Mouse (Mus musculus) olfactory bulb, adult 2 months (tissue): ENCODE measurements around the gene BC025920. TPM values are rescaled to one million over a fixed set of nuclear protein-coding genes. Genes with fewer than 3 reads are reported as not detected.
A peak's percentile ranks its signal among the peaks of the same experiment; 100 is the strongest.

Experiments used
- H3K27ac ChIP-seq: fragments of 200-500 bp; 2 replicates; pipeline ENCODE4 v1.5.1; 2012; ENCODE audit warnings: low read depth, low read length; ENCODE audit not compliant: insufficient read depth
- H3K4me1 ChIP-seq: fragments of 200-500 bp; 2 replicates; pipeline ENCODE4 v1.6.1; 2012; ENCODE audit warnings: low read length; ENCODE audit not compliant: control insufficient read depth, insufficient read depth
- H3K4me3 ChIP-seq: fragments of 200-500 bp; 2 replicates; pipeline ENCODE4 v1.5.1; 2012; ENCODE audit warnings: mild to moderate bottlenecking, low read depth, low read length, moderate library complexity; ENCODE audit not compliant: insufficient read depth
- CTCF ChIP-seq: fragments of 200-500 bp; IDR thresholded peaks from 2 replicates; pipeline ENCODE4 v1.5.1; 2012; ENCODE audit warnings: low read depth, mild to moderate bottlenecking, low read length, moderate library complexity; ENCODE audit not compliant: insufficient read depth
- POLR2A ChIP-seq: fragments of 200-500 bp; IDR thresholded peaks from 2 replicates; pipeline ENCODE4 v1.6.1; 2012; ENCODE audit warnings: mild to moderate bottlenecking, low read depth, low read length, moderate library complexity; ENCODE audit not compliant: insufficient read depth
- WGBS: fragments of 180-500 bp; shearing (Covaris S2); methylation state at CpG from one replicate; pipeline ENCODE4 v1.1.7; 2018; 5-methylcytosine and 5-hydroxymethylcytosine counted together
- polyA plus RNA-seq: library from polyadenylated mRNA; stranded (reverse); fragments of >200 nt; gene quantifications from 2 replicates; pipeline ENCODE4 v1.2.4, GENCODE M21; 2012; ENCODE audit warnings: low replicate concordance; ENCODE audit not compliant: missing spikeins, insufficient read depth, insufficient read length

The BC025920 gene
- polyA plus RNA-seq, 1 experiment, result not detected

GRCm38 (mm10) chr10:81572133-81572671 is 33.9 kb upstream of the BC025920 start:
- peak overlapping the region; percentile 20; the same call in 1 of the 2 replicates for H3K4me3 ChIP-seq
- H3K4me1 ChIP-seq, result peaks cover 63% of the 10 kb centered on the region
- 23% methylated on average over 9 of the region's 9 CpGs for WGBS
- no peak for TF ChIP-seq POLR2A
- no peak for TF ChIP-seq CTCF
- no peak overlapping the region for H3K27ac ChIP-seq

- 36% methylated on average over 9 of the region's 9 CpGs for WGBS
- H3K4me1 ChIP-seq, result peaks cover 67% of the 10 kb centered on the region
- TF ChIP-seq CTCF, result no peak
- TF ChIP-seq POLR2A, result no peak
- no peak overlapping the region for H3K4me3 ChIP-seq
- H3K27ac ChIP-seq, result no peak overlapping the region
Observed at GRCm38 (mm10) chr10:81572975-81573374, 33.1 kb upstream of the BC025920 start.

- WGBS, result 29% methylated on average over 10 of the region's 10 CpGs
- Histone ChIP-seq H3K4me3 (peak within 1 kb of the TSS; percentile 59), H3K4me1 (peaks cover 56% of the 10 kb centered on the region), H3K27ac (no peak within 1 kb of the TSS)
- no peak for TF ChIP-seq POLR2A
- TF ChIP-seq CTCF, result no peak
Observed at GRCm38 (mm10) chr10:81574081-81575056, 31.7 kb upstream of the BC025920 start, which contains the start of gene Tle2. Gene Tle2 (plus strand): TSS chr10:81574561.

GRCm38 (mm10) chr10:81575208-81575631 is 30.9 kb upstream of the BC025920 start:
- H3K27ac ChIP-seq, result no peak overlapping the region
- peak overlapping the region; percentile 59 for H3K4me3 ChIP-seq
- under 1% methylated on average over 30 of the region's 30 CpGs for WGBS
- H3K4me1 ChIP-seq, result peaks cover 54% of the 10 kb centered on the region
- TF ChIP-seq POLR2A, result peak; percentile 49; the same call in 1 of the 2 replicates
- TF ChIP-seq CTCF, result no peak

GRCm38 (mm10) chr10:81575695-81576094 is 30.4 kb upstream of the BC025920 start:
- Histone ChIP-seq H3K27ac (no peak overlapping the region), H3K4me3 (peak overlapping the region; percentile 59), H3K4me1 (peaks cover 54% of the 10 kb centered on the region)
- no peak for TF ChIP-seq CTCF
- TF ChIP-seq POLR2A, result no peak
- WGBS, result 1% methylated on average over 6 of the region's 6 CpGs

GRCm38 (mm10) chr10:81579967-81580366 is 26.1 kb upstream of the BC025920 start:
- WGBS, result 77% methylated on average over 4 of the region's 4 CpGs
- no peak overlapping the region for H3K27ac ChIP-seq
- peaks cover 45% of the 10 kb centered on the region for H3K4me1 ChIP-seq
- TF ChIP-seq CTCF, result no peak
- no peak for TF ChIP-seq POLR2A
- H3K4me3 ChIP-seq, result no peak overlapping the region

GRCm38 (mm10) chr10:81580441-81581070 is 25.5 kb upstream of the BC025920 start:
- Histone ChIP-seq H3K27ac (no peak overlapping the region), H3K4me3 (no peak overlapping the region), H3K4me1 (peaks cover 42% of the 10 kb centered on the region)
- 57% methylated on average over 25 of the region's 25 CpGs for WGBS
- TF ChIP-seq CTCF (no peak), POLR2A (no peak)

GRCm38 (mm10) chr10:81583347-81583746 is 22.7 kb upstream of the BC025920 start:
- no peak overlapping the region for H3K27ac ChIP-seq
- H3K4me3 ChIP-seq, result no peak overlapping the region
- WGBS, result 64% methylated on average over 6 of the region's 6 CpGs
- no peak for TF ChIP-seq CTCF
- TF ChIP-seq POLR2A, result no peak
- H3K4me1 ChIP-seq, result peaks cover 26% of the 10 kb centered on the region

- Histone ChIP-seq H3K27ac (no peak overlapping the region), H3K4me1 (no peaks in the 10 kb centered on the region), H3K4me3 (no peak overlapping the region)
- TF ChIP-seq CTCF (no peak), POLR2A (no peak)
- WGBS, result 73% methylated on average over 7 of the region's 7 CpGs
Observed at GRCm38 (mm10) chr10:81588739-81589138, 17.3 kb upstream of the BC025920 start.
